Mouse (Mus musculus): ENCODE measurements around the gene Ahnak2.

Gene Ahnak2

DNA sequence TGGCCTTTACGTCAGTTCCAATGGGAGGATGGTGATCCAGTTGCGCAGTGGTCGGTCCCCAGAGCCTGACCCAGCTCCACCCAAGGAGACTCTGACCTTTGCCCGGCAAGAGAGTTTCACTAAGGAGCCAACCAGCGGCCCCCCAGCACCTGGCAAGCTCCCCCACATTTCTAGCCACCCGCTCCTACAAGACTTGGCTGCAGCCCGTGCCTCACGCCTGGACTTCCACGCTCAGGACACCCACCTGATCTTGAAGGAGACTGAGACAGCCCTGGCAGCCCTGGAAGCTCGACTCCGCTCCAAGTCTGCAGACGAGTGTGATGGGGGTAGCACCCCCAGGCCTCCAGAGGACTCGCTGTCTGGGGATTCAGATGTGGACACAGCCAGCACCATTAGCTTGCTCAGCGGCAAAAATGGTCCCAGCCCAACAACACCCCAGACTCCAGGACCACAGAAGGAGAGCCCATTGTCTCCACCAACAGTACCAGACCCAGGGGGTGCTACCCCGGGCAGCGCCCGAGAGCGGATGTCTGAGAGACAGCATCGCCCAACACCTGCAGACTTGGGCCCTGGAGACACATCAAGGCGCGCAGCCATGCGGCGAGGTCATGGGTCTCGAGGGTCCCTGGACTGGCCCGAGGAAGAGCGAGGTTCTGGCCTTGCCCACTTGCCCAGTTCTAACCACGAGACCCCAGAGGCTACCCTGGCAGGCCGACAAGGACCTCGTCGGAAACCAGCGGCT lies 64.0 kb downstream of the Ahnak2 start:
- in situ Hi-C loops (cut with MboI, MseI) = no loop called here

DNA sequence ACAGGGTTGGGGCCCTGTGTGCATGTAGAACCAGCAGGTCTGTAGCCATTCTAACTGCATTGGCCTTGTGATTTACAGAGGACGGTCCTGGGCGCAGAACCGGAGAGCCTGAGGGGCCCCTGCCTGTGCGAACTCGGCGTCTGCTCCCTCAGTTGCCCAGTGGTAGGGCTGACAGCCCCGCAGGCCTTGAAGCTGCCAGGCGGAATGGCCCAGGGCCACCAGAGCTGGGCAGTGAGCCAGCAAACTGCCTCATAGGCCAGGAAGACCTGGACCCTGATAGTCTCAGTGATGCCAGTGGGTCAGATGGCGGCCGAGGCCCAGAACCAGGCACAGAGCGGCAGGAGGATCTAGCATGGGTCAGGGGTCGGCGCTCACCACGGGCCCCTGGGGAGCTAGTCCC lies 64.7 kb downstream of the Ahnak2 start:
- in situ Hi-C loops (cut with MboI, MseI) = no loop called here

DNA sequence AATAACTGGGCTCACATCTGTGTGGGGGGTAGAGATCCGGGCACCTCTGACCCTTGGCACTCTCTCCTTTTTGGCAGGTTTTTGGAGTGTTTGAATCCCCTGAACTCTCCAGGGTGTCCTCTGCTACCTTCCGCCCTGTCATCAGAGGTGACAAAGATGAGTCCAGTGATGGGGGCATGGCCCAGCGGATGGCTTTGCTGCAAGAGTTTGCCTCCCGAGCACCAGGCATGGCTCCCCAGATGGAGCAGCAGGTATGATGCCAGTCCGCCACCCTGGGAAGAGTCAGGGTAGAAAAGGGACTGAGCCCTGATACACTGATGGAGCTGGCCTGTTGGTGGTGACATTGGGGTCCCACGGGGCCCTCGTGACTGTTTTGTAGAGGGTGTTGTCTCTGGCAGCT lies 65.4 kb downstream of the Ahnak2 start:
- in situ Hi-C loops (cut with MboI, MseI) = no loop called here

DNA sequence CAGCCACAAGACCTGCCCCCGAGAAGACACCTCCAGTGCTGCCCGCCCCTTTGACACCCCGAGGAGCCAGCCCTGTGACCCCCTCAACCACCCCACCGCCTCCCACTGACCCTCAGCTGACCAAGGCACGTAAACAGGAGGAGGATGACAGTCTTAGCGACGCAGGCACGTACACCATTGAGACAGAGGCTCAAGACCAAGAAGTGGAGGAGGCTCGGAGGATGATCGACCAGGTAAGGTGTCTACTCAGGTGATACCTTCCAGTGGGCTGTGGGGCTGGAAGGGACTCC lies 65.9 kb downstream of the Ahnak2 start:
- in situ Hi-C loops (cut with MboI, MseI) = no loop called here

DNA sequence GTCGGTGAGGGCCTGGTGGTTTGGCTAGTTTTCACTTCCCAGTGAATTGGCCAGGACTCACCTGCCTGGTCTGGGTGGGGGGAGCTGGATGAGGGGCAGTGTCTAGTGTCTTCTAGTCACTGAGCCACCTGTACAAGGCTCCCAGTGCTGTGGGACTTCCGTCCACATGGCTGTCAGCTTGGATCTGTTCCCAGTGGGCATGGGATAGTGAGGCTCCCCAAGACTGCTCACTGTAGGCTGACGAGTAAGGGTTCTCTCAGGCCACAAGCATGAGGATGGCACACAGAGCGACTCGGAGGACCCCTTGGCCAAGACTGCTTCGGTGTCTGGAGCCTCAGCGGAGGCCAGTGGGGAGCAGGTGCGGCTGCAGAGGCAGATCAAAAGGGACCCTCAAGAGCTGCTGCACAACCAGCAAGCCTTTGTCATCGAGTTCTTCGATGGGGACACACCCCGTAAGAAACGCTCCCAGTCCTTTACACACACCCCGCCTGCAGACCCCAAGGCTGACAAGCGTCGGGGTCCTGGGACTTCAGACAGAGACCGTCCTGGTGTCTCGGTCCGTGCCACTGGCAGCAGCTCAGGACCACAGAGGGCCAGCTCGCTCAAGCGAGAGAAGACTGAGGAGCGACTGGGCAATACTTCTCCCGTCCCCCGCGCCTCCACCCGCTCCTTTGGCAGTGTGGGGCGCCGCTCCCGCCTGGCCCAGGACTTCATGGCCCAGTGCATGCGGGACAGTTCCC lies 66.4 kb downstream of the Ahnak2 start:
- in situ Hi-C loops (cut with MboI, MseI) = no loop called here

DNA sequence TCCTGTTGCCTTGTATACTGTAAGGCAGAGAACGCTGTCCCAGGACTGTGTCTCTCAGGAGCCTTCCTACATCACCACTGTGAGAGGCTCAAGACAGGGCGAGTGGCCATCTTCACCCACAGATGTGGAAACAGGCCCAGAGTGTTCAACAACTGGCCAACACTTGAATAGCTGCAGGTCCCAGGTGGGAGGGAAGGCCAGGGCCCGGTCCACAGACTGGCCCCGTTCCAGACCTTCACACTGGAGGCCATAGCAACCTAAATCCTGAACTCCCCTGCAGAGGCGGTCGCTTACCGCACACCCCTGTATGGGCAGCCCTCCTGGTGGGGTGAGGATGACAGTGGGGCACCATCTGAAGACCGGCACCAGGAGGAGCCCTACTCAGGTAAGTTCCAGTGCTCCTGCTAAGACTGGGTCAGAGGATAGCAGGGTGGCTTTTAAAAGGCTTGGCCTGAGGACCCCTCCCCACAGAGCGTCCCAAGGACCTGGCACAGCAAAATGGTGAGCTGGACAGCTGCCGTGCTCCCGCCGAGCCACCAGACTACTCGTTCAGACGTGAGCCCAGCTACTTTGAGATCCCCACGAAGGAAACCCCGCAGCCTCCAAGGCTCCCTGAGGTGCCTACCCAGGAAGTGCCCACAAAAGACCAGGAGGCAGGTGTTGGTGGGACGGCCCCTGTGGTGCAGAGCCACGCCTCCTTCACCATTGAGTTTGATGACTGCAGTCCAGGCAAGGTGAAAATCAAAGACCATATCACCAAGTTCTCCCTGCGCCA lies 67.4 kb downstream of the Ahnak2 start:
- in situ Hi-C loops (cut with MboI, MseI) = no loop called here

DNA sequence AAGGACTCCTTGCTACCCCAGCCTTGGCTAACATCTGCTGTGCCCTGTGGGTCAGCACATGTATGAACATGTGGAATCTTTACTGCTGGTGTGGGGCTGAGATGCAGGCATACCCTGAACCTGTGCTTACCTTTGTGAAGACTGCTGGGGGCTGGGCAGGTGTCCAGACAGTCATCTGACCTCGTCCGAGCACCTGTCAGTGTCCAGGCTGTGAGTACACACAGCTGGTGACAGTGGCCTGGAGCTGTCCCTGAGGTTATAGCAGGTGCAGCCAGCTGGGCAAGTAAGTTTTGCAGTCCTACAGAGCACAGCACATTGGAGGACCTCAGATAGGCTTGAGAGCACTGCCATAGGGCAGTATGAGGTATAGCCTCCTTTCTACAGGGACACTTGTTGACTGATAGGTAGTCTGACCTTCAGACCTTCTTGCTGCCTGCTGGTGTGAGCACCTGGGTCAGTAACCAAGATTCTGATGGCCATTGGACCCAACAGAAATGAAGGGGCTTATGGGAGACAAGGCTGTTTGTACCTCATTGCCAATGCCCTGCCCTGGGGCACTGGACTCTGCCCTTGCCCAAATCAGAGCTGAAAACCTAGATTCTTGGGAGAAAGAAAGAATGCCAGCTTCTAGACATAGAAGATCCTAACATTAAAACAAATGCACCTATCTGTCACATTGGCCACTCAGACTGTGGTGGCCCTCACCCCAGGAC lies 68.2 kb downstream of the Ahnak2 start:
- in situ Hi-C loops (cut with MboI, MseI) = no loop called here

DNA sequence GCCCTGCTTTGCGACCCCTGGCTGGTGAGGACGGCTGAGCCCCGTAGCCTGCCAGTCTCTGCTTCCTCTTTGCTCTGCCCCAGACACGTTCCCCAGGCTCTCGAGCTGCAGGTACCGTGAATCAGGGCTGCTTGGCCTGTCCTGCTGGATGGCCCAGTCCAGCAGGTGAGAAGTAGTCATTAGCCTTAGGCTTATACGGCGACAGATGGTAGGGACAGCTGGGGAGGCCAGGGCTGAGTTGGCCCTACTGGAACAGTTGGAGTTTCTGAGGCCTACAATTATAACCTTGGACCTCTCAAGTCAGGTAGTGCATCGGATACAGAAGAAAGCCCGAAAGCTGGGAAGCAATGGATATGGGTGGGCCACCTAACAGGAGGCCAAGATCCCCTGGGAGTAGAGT lies 69.9 kb downstream of the Ahnak2 start:
- in situ Hi-C loops (cut with MboI, MseI) = no loop called here

DNA sequence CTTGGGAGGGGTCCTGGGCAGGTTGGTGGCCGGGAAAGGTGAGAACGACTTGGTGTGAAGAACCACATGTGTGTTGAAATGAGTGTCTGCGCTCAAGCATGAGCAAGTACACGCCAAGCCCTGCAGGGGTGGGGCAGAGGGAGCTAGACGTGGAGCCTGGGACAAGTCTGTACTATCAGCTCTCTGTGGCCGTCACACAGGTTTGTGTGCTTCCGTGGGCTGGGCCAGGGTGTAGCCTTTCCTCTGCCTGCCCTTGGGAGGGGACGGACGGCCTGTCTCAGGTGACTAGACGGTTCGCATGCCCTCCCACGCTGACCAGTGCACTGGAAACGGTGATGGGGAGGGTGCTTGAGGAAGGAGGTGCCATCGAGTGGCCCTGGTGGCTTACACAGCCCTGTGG lies 71.6 kb downstream of the Ahnak2 start:
- in situ Hi-C loops (cut with MboI, MseI) = no loop called here

DNA sequence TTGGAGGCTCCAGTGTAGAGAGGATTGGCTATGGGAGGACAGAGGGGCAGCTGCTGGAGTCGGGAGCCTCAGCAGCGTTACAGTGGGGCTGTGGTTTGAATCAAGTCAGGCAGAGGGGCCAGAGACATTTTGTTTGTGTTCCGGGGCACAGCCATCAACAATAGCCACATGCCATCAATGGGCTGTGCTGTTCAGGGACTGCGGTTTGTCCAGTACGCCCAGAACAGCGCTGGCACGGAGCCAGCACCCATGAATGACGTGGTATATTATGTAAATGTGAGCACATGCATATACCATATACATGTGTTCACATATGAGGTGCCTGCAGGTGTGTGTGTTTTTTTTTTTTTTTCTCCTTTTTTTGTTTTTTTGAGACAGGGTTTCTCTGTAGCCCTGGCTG lies 74.7 kb downstream of the Ahnak2 start:
- in situ Hi-C loops (cut with MboI, MseI) = no loop called here

DNA sequence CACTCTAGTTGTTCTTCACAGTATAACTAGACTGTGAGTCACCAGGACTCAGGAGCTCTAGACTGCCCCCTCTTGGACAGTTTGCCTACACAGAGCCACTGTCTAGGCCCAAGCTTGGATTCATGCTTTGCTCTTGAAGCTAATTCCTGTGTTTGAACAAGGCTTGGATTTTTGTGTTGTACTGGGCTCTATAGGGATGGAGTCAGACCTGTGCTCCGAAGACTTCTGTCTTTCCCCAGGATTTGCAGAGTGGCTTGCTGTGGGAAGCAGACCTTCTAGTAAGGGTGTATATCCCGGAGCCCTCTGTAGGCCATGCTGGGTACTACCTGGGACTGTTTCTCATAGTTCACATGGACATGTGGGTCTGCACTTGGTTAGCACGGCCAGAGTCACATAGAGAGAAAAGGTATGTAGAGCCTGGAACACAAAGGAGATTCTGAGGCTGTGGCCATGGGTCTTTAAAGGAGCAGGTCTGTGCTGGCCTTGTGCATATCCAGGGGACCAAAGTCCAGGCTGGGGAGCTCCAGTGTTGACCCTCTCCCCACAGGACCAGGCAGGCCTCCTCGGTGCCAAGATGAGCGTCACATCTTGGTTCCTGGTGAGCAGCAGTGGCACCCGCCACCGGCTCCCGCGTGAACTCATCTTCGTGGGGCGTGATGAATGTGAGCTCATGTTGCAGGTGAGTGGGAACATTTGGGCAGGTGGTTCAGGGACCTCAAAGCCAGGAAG lies 78.2 kb downstream of the Ahnak2 start:
- in situ Hi-C loops (cut with MboI, MseI) = no loop called here

DNA sequence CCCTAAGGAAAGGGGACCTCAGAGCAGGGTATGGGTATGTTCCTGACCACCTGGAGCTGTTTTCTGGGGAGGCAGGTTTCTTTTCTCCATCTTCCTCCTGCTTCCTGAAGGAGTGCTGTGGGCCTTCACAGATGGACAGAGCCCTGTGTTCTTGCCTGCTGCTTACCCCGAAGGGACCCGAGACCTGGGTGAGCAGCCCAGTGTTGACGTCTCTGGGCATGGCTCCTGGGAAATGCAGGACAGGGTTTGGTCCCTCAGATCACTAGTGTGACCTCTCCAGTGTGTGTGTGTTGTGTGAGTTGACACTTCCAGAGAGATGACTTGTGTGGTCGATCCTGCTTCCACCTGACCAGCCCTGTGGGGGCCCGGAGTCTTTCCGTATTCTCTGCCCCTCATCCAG lies 79.0 kb downstream of the Ahnak2 start:
- in situ Hi-C loops (cut with MboI, MseI) = no loop called here

DNA sequence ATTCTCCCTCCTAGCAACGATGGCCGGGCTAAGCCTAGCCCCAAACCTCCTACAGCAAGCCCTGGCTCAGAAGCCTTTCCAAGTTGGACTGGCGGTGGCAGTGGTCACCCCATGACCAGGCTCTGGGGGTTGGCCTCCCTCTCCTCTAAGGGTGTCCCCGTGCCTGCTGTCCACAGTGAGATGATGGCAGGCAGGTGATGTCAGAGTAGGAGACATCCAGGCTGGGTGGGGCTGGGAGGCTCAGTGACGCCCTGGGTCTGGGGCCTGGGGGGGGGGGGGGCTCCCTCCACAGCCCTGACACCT lies 79.5 kb downstream of the Ahnak2 start:
- in situ Hi-C loops (cut with MboI, MseI) = no loop called here

DNA sequence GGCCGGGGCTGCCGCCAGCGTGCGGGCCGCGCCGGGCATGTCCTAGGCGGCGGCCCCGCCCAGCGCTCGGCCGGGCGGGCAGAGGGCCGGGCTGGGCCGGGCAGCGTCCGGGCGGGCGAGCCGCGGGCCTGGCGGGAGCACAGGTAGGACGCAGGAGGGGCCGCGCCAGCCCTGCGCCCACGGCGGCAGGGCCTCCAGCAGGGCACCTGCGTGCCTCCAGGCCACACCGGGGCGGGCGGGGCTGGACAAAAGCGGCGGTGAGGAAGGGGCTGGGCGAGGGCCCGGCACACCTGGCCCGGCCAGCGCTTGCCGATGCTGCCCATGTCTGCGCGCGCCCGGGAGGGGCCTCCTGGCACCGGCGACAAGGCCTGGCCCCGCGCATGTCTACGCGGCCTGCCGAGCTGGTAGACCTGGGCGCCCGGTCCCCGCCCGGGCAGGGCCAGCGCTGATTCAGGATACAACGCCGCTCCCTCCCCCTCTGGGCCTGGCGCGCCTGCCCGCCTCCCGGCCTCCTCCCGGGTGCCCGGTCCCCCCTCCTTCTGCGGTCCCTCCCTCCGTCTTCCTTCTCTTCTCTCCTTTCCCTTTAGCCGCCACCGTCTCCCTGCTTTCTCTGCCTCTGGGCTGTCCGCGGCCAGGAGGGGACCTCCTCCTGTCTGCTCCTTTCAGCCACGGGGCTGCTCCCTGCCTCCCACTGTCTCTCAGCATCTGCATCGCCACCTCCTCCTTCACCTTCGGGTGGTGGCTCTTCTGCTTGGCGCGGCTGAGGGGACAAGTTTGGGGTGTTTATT lies 80.0 kb downstream of the Ahnak2 start:
- in situ Hi-C loops (cut with MboI, MseI) = no loop called here

Measured in T-helper 17 cell (primary cell).